Mouse (Mus musculus): ENCODE results near the gene Cuedc1.

The Cuedc1 gene

GRCm38 (mm10) chr11:88086737-88087627 lies 10.9 kb upstream of the Cuedc1 start:
- DNase-seq: peak; percentile 94

- DNase-seq: no peak
Observed at GRCm38 (mm10) chr11:88089150-88089549, 8.7 kb upstream of the Cuedc1 start.

- no peak for DNase-seq
Observed at GRCm38 (mm10) chr11:88090293-88090692, 7.6 kb upstream of the Cuedc1 start.

- DNase-seq: no peak
Observed at GRCm38 (mm10) chr11:88091949-88092348, 5.9 kb upstream of the Cuedc1 start.

- DNase-seq: peak; percentile 60
Observed at GRCm38 (mm10) chr11:88097173-88097572, 685 bp upstream of the Cuedc1 start.

- peak; percentile 86 for DNase-seq
Observed at GRCm38 (mm10) chr11:88098787-88099598, 1.1 kb downstream of the Cuedc1 start.

GRCm38 (mm10) chr11:88099599-88100023 lies 1.8 kb downstream of the Cuedc1 start:
- DNase-seq: peak; percentile 92

- DNase-seq: no peak
Observed at GRCm38 (mm10) chr11:88100170-88100569, 2.3 kb downstream of the Cuedc1 start.

- no peak for DNase-seq
Observed at GRCm38 (mm10) chr11:88103214-88103941, 5.5 kb downstream of the Cuedc1 start.

- DNase-seq: no peak
Observed at GRCm38 (mm10) chr11:88105494-88106291, 7.8 kb downstream of the Cuedc1 start.

- no peak for DNase-seq
Observed at GRCm38 (mm10) chr11:88106292-88106554, 8.4 kb downstream of the Cuedc1 start.

GRCm38 (mm10) chr11:88107365-88107764 lies 9.5 kb downstream of the Cuedc1 start:
- DNase-seq: no peak

- no peak for DNase-seq
Observed at GRCm38 (mm10) chr11:88110031-88110594, 12.3 kb downstream of the Cuedc1 start.

- no peak for DNase-seq
Observed at GRCm38 (mm10) chr11:88112078-88112477, 14.2 kb downstream of the Cuedc1 start.

- no peak for DNase-seq
Observed at GRCm38 (mm10) chr11:88112677-88113333, 14.9 kb downstream of the Cuedc1 start.

GRCm38 (mm10) chr11:88113543-88114271 lies 15.8 kb downstream of the Cuedc1 start:
- DNase-seq: peak; percentile 70

GRCm38 (mm10) chr11:88114871-88115301 lies 17.0 kb downstream of the Cuedc1 start:
- DNase-seq: peak; percentile 82

GRCm38 (mm10) chr11:88116568-88116967 lies 18.7 kb downstream of the Cuedc1 start:
- no peak for DNase-seq

GRCm38 (mm10) chr11:88117356-88118090 lies 19.7 kb downstream of the Cuedc1 start:
- DNase-seq: peak; percentile 65

- peak; percentile 29 for DNase-seq
Observed at GRCm38 (mm10) chr11:88118091-88118440, 20.2 kb downstream of the Cuedc1 start.

Measured in kidney, postnatal 14 days (tissue).